Mouse (Mus musculus): ENCODE results near the gene Upk1b.

Upk1b gene

DNA sequence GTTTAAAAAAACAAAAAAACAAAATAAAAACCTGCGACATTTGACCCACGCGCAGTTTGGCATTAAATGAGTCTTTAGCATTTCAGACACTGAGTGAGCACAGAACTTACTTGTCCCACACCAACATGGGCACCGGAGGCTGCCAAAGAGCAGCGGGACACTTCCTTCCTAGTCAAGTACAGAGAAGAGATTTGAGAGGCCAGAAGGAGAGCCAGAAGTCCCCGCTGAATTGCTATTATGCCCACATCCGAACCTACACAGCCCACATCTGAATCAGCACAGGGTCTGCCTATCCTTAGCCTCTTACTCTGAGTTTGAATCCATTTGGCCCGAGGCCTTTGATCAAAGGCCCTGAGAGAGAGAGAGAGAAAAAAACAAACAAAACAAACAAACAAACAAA, 75.9 kb downstream of the Upk1b start:
- DNase-seq (ENCODE audit: low read depth, low spot score), result no peak
